Mouse (Mus musculus): ENCODE results near the gene Osbpl3. TPM values are rescaled to one million over a fixed set of nuclear protein-coding genes. Genes with fewer than 3 reads are reported as not detected.

The Osbpl3 gene
- total and polyA plus RNA-seq, 2 experiments from 2014 or later: 3.6 to 5.6 TPM

GRCm38 (mm10) chr6:50299071-50299470 is 156.9 kb downstream of the Osbpl3 start:
- no peak for TF ChIP-seq CTCF (IDR thresholded peaks at IDR 0.05; ENCODE audit: low read depth)
- Histone ChIP-seq H3K4me2 (ENCODE audit: low read depth, low read length) (no peak overlapping the region), H3K9me3 (ENCODE audit: low read length) (no peaks in the 10 kb centered on the region), H3K4me3 (ENCODE audit: low read length) (no peak overlapping the region), H3K4me1 (ENCODE audit: insufficient read depth, low read length) (no peaks in the 10 kb centered on the region), H3K27ac (no peak overlapping the region), H3K9ac (replicated peaks; ENCODE audit: low read length) (no peak overlapping the region), H3K27me3 (ENCODE audit: insufficient read depth, low read length) (no peaks in the 10 kb centered on the region), H3K36me3 (ENCODE audit: insufficient read depth, low read length) (no peaks in the 10 kb centered on the region)
- 88% methylated on average over 7 of the region's 7 CpGs for WGBS
- DNase-seq (ENCODE audit: low spot score): no peak
- no peak for ATAC-seq

GRCm38 (mm10) chr6:50297671-50298070 is 158.3 kb downstream of the Osbpl3 start:
- H3K27ac ChIP-seq: no peak overlapping the region
- no peak for TF ChIP-seq CTCF (IDR thresholded peaks at IDR 0.05; ENCODE audit: low read depth)
- ATAC-seq (no peak), DNase-seq (ENCODE audit: low spot score) (no peak)
- H3K4me3 ChIP-seq (ENCODE audit: low read length): no peak overlapping the region
- no peaks in the 10 kb centered on the region for H3K9me3 ChIP-seq (ENCODE audit: low read length)
- no peaks in the 10 kb centered on the region for H3K27me3 ChIP-seq (ENCODE audit: insufficient read depth, low read length)
- 91% methylated on average over 9 of the region's 9 CpGs for WGBS
- H3K4me2 ChIP-seq (ENCODE audit: low read depth, low read length): no peak overlapping the region
- no peaks in the 10 kb centered on the region for H3K4me1 ChIP-seq (ENCODE audit: insufficient read depth, low read length)
- H3K9ac ChIP-seq (replicated peaks; ENCODE audit: low read length): no peak overlapping the region
- no peaks in the 10 kb centered on the region for H3K36me3 ChIP-seq (ENCODE audit: insufficient read depth, low read length)

GRCm38 (mm10) chr6:50295136-50295535 is 160.9 kb downstream of the Osbpl3 start:
- 58% methylated on average over 10 of the region's 10 CpGs for WGBS
- no peak for DNase-seq (ENCODE audit: low spot score)
- no peak for ATAC-seq
- no peaks in the 10 kb centered on the region for H3K27me3 ChIP-seq (ENCODE audit: insufficient read depth, low read length)
- no peak overlapping the region for H3K9ac ChIP-seq (replicated peaks; ENCODE audit: low read length)
- no peaks in the 10 kb centered on the region for H3K9me3 ChIP-seq (ENCODE audit: low read length)
- no peaks in the 10 kb centered on the region for H3K4me1 ChIP-seq (ENCODE audit: insufficient read depth, low read length)
- no peak for TF ChIP-seq CTCF (IDR thresholded peaks at IDR 0.05; ENCODE audit: low read depth)
- H3K27ac ChIP-seq: no peak overlapping the region
- no peak overlapping the region for H3K4me2 ChIP-seq (ENCODE audit: low read depth, low read length)
- H3K4me3 ChIP-seq (ENCODE audit: low read length): no peak overlapping the region
- H3K36me3 ChIP-seq (ENCODE audit: insufficient read depth, low read length): no peaks in the 10 kb centered on the region

- no peak overlapping the region for H3K9ac ChIP-seq (replicated peaks; ENCODE audit: low read length)
- no peak overlapping the region for H3K27ac ChIP-seq
- no peak overlapping the region for H3K4me2 ChIP-seq (ENCODE audit: low read depth, low read length)
- no peak overlapping the region for H3K4me3 ChIP-seq (ENCODE audit: low read length)
- TF ChIP-seq CTCF (IDR thresholded peaks at IDR 0.05; ENCODE audit: low read depth): peak; percentile 98
- peak; percentile 96 for DNase-seq (ENCODE audit: low spot score)
- no peaks in the 10 kb centered on the region for H3K36me3 ChIP-seq (ENCODE audit: insufficient read depth, low read length)
- WGBS: 50% methylated on average over 1 of the region's 1 CpGs
- no peaks in the 10 kb centered on the region for H3K9me3 ChIP-seq (ENCODE audit: low read length)
- ATAC-seq: peak; percentile 80
- no peaks in the 10 kb centered on the region for H3K4me1 ChIP-seq (ENCODE audit: insufficient read depth, low read length)
- no peaks in the 10 kb centered on the region for H3K27me3 ChIP-seq (ENCODE audit: insufficient read depth, low read length)
These were observed 161.9 kb downstream of the Osbpl3 start for GRCm38 (mm10) chr6:50294128-50294527.

GRCm38 (mm10) chr6:50291650-50292049 is 164.4 kb downstream of the Osbpl3 start:
- no peak overlapping the region for H3K4me2 ChIP-seq (ENCODE audit: low read depth, low read length)
- no peaks in the 10 kb centered on the region for H3K36me3 ChIP-seq (ENCODE audit: insufficient read depth, low read length)
- no peak for DNase-seq (ENCODE audit: low spot score)
- no peaks in the 10 kb centered on the region for H3K9me3 ChIP-seq (ENCODE audit: low read length)
- no peak overlapping the region for H3K27ac ChIP-seq
- WGBS: 89% methylated on average over 4 of the region's 4 CpGs
- H3K4me3 ChIP-seq (ENCODE audit: low read length): no peak overlapping the region
- no peak for ATAC-seq
- H3K9ac ChIP-seq (replicated peaks; ENCODE audit: low read length): no peak overlapping the region
- TF ChIP-seq CTCF (IDR thresholded peaks at IDR 0.05; ENCODE audit: low read depth): no peak
- no peaks in the 10 kb centered on the region for H3K4me1 ChIP-seq (ENCODE audit: insufficient read depth, low read length)
- H3K27me3 ChIP-seq (ENCODE audit: insufficient read depth, low read length): no peaks in the 10 kb centered on the region

GRCm38 (mm10) chr6:50286881-50287280 is 169.1 kb downstream of the Osbpl3 start:
- no peak overlapping the region for H3K4me3 ChIP-seq (ENCODE audit: low read length)
- TF ChIP-seq CTCF (IDR thresholded peaks at IDR 0.05; ENCODE audit: low read depth): no peak
- H3K9ac ChIP-seq (replicated peaks; ENCODE audit: low read length): no peak overlapping the region
- no peak overlapping the region for H3K27ac ChIP-seq
- H3K4me1 ChIP-seq (ENCODE audit: insufficient read depth, low read length): no peaks in the 10 kb centered on the region
- no peaks in the 10 kb centered on the region for H3K36me3 ChIP-seq (ENCODE audit: insufficient read depth, low read length)
- ATAC-seq: 0 out of 2 replicates have a peak, but pooled peaks have one; percentile 40
- peak; percentile 30 for DNase-seq (ENCODE audit: low spot score)
- H3K9me3 ChIP-seq (ENCODE audit: low read length): no peaks in the 10 kb centered on the region
- 67% methylated on average over 3 of the region's 3 CpGs for WGBS
- H3K27me3 ChIP-seq (ENCODE audit: insufficient read depth, low read length): no peaks in the 10 kb centered on the region
- no peak overlapping the region for H3K4me2 ChIP-seq (ENCODE audit: low read depth, low read length)

- TF ChIP-seq CTCF (IDR thresholded peaks at IDR 0.05; ENCODE audit: low read depth): no peak
- H3K27me3 ChIP-seq (ENCODE audit: insufficient read depth, low read length): no peaks in the 10 kb centered on the region
- no peak overlapping the region for H3K27ac ChIP-seq
- no peaks in the 10 kb centered on the region for H3K36me3 ChIP-seq (ENCODE audit: insufficient read depth, low read length)
- 92% methylated on average over 7 of the region's 7 CpGs for WGBS
- H3K9ac ChIP-seq (replicated peaks; ENCODE audit: low read length): no peak overlapping the region
- no peaks in the 10 kb centered on the region for H3K4me1 ChIP-seq (ENCODE audit: insufficient read depth, low read length)
- no peaks in the 10 kb centered on the region for H3K9me3 ChIP-seq (ENCODE audit: low read length)
- ATAC-seq: no peak
- H3K4me2 ChIP-seq (ENCODE audit: low read depth, low read length): no peak overlapping the region
- no peak overlapping the region for H3K4me3 ChIP-seq (ENCODE audit: low read length)
- no peak for DNase-seq (ENCODE audit: low spot score)
These were observed 176.4 kb downstream of the Osbpl3 start for GRCm38 (mm10) chr6:50279642-50280041.

All from hindbrain, postnatal 0 days (tissue).